Mouse (Mus musculus): Measurements from ENCODE around the gene Trim46.
A peak's percentile ranks its signal among the peaks of the same experiment; 100 is the strongest.
"Not testable (repeated sequence)": the region's sequence is repeated elsewhere in the genome, so short reads cannot be mapped to it uniquely, and the experiment has no call there.

Trim46 gene

GRCm38 (mm10) chr3:89231345-89231744 lies 14.8 kb downstream of the Trim46 start:
- no peak for DNase-seq

- no peak for DNase-seq
These were observed 15.5 kb downstream of the Trim46 start for GRCm38 (mm10) chr3:89230561-89230960.

- no peak for DNase-seq
These were observed 16.8 kb downstream of the Trim46 start for GRCm38 (mm10) chr3:89229276-89229675.

- no peak for DNase-seq
These were observed 17.3 kb downstream of the Trim46 start, which contains the start of gene Muc1 for GRCm38 (mm10) chr3:89228836-89229235. Muc1 (plus strand) TSS chr3:89229057.

- peak; percentile 88 for DNase-seq
These were observed 17.9 kb downstream of the Trim46 start for GRCm38 (mm10) chr3:89228180-89228549.

GRCm38 (mm10) chr3:89227307-89228179 lies 18.6 kb downstream of the Trim46 start:
- DNase-seq, result peak; percentile 85

GRCm38 (mm10) chr3:89226900-89227299 lies 19.2 kb downstream of the Trim46 start, which contains the start of gene Mtx1:
Mtx1 (minus strand) TSS chr3:89227088.
- no peak for DNase-seq

- DNase-seq, result no peak
These were observed 19.7 kb downstream of the Trim46 start for GRCm38 (mm10) chr3:89226361-89226760.

GRCm38 (mm10) chr3:89225918-89226317 lies 20.2 kb downstream of the Trim46 start:
- no peak for DNase-seq

- DNase-seq, result no peak
These were observed 20.7 kb downstream of the Trim46 start for GRCm38 (mm10) chr3:89225321-89225815.

- no peak for DNase-seq
These were observed 21.3 kb downstream of the Trim46 start for GRCm38 (mm10) chr3:89224796-89225195.

- no peak for DNase-seq
These were observed 24.9 kb downstream of the Trim46 start for GRCm38 (mm10) chr3:89221167-89221566.

GRCm38 (mm10) chr3:89219546-89219945 lies 26.6 kb downstream of the Trim46 start:
- DNase-seq, result no peak

- DNase-seq, result no peak
These were observed 27.8 kb downstream of the Trim46 start for GRCm38 (mm10) chr3:89218271-89218670.

- not testable (repeated sequence) for DNase-seq
These were observed 29.7 kb downstream of the Trim46 start for GRCm38 (mm10) chr3:89216407-89216806.

- DNase-seq, result peak; percentile 89
These were observed 30.3 kb downstream of the Trim46 start for GRCm38 (mm10) chr3:89215853-89216252.

GRCm38 (mm10) chr3:89214681-89215411 lies 31.3 kb downstream of the Trim46 start, which contains the start of gene Thbs3:
Thbs3 (plus strand) TSS chr3:89215180.
- DNase-seq, result no peak

- peak; percentile 87 for DNase-seq
These were observed 32.1 kb downstream of the Trim46 start for GRCm38 (mm10) chr3:89213803-89214530.

- DNase-seq, result no peak
These were observed 35.4 kb downstream of the Trim46 start for GRCm38 (mm10) chr3:89210731-89211130.

GRCm38 (mm10) chr3:89210162-89210561 lies 35.9 kb downstream of the Trim46 start:
- DNase-seq, result no peak

- no peak for DNase-seq
These were observed 36.4 kb downstream of the Trim46 start for GRCm38 (mm10) chr3:89209731-89210130.

- no peak for DNase-seq
These were observed 37.4 kb downstream of the Trim46 start for GRCm38 (mm10) chr3:89208736-89209135.
